Mouse (Mus musculus) spleen, adult 2 months (tissue): ENCODE results near the gene Anks1.
"Not testable (repeated sequence)": the region's sequence is repeated elsewhere in the genome, so short reads cannot be mapped to it uniquely, and the experiment has no call there.

ENCODE experiments used
- CTCF ChIP-seq: fragments of 200-500 bp; IDR thresholded peaks from 2 replicates; pipeline ENCODE4 v1.5.1; 2011; ENCODE audit warnings: mild to moderate bottlenecking, inconsistent platforms; ENCODE audit not compliant: insufficient read depth, insufficient read length, insufficient replicate concordance; ENCODE audit errors: extremely low read depth
- POLR2A ChIP-seq: fragments of 200-500 bp; IDR thresholded peaks from 2 replicates; pipeline ENCODE4 v1.6.1; 2011; ENCODE audit warnings: low read depth, low read length, inconsistent platforms

DNA sequence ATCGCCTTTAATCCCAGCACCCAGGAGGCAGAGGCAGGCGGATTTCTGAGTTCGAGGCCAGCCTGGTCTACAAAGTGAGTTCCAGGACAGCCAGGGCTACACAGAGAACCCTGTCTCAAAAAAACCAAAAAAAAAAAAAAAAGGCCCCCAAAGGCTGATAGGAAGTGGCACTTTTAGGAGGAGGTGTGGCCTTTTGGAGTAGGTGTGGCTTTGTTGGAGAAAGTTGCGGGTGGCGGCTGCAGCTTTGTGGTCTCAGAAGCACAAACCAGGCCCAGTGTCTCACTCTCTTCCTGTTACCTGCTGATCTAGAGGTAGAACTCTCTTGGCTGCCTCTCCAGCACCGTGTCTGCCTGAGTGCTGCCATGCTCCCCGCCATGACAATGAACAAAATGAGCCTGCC lies 54.0 kb downstream of the Anks1 start:
- not testable (repeated sequence) for TF ChIP-seq POLR2A, CTCF
